Mouse (Mus musculus) pancreas, adult 10 weeks (tissue): ENCODE measurements around the gene Lsamp. TPM values are rescaled to one million over a fixed set of nuclear protein-coding genes. Genes with fewer than 3 reads are reported as not detected.

Experiments
- polyA plus RNA-seq: library from polyadenylated mRNA; stranded (reverse); fragments of 350-450 nt; fragmentation: Illumina TruSeq; extraction: RNeasy Lipid Tissue Mini Kit (QIAGEN cat#74804); gene quantifications from one replicate; pipeline ENCODE4 v1.2.3, GENCODE M21; 2015; ENCODE audit warnings: low read depth, low replicate concordance; ENCODE audit not compliant: insufficient read depth

Lsamp gene
- 1.0 TPM for polyA plus RNA-seq

GRCm38 (mm10) chr16:39984205-39984634 is at the start of gene Lsamp:
Gene Lsamp, plus strand, starts transcription at chr16:39984361.

